Mouse (Mus musculus) lung, embryonic 14.5 days (tissue): ENCODE data around the gene Kirrel. TPM values are rescaled to one million over a fixed set of nuclear protein-coding genes. Genes with fewer than 3 reads are reported as not detected.

ENCODE experiments used
- ATAC-seq: fragments of 200-750 bp; cut with Nextera tagmentation; 2 replicates; pipeline ENCODE4 v1.8.0; 2017; ENCODE audit warnings: mild to moderate bottlenecking, moderate TSS enrichment, moderate library complexity; ENCODE audit not compliant: insufficient read depth
- DNase-seq: peaks from one replicate; pipeline ENCODE4 v3.0.0-alpha.2; 2015
- H3K27ac ChIP-seq: fragments of 300-500 bp; sonication (generic); 2 replicates; pipeline ENCODE4 v1.5.1; 2014; ENCODE audit warnings: low read depth, mild to moderate bottlenecking, moderate library complexity
- H3K27me3 ChIP-seq: fragments of 300-500 bp; sonication (generic); 2 replicates; pipeline ENCODE4 v1.6.1; 2014; ENCODE audit warnings: low read length, control low read depth; ENCODE audit not compliant: insufficient read depth
- H3K36me3 ChIP-seq: fragments of 300-500 bp; sonication (generic); 2 replicates; pipeline ENCODE4 v1.6.1; 2014; ENCODE audit warnings: control low read depth; ENCODE audit not compliant: insufficient read depth
- H3K4me1 ChIP-seq: fragments of 300-500 bp; sonication (generic); 2 replicates; pipeline ENCODE4 v1.6.1; 2014; ENCODE audit warnings: antibody characterized with exemption, control low read depth; ENCODE audit not compliant: insufficient read depth
- H3K4me2 ChIP-seq: fragments of 300-500 bp; sonication (generic); 2 replicates; pipeline ENCODE4 v1.6.1; 2014; ENCODE audit warnings: mild to moderate bottlenecking
- H3K4me3 ChIP-seq: fragments of 300-500 bp; sonication (generic); 2 replicates; pipeline ENCODE4 v1.5.1; 2014; ENCODE audit warnings: low read depth, low read length
- H3K9ac ChIP-seq: fragments of 300-500 bp; sonication (generic); 2 replicates; pipeline ENCODE4 v1.6.1; 2014
- H3K9me3 ChIP-seq: fragments of 300-500 bp; sonication (generic); 2 replicates; pipeline ENCODE4 v1.6.1; 2016; ENCODE audit warnings: low read depth, low read length, control low read depth
- CTCF ChIP-seq: IDR thresholded peaks from 2 replicates; pipeline ENCODE4 v1.5.1; 2016; ENCODE audit warnings: antibody characterized with exemption, low read depth
- WGBS: fragments of 180-500 bp; shearing (Covaris S2); extraction: QIAGEN DNeasy Blood & Tissue Kit; methylation state at CpG from one replicate; pipeline ENCODE4 v1.1.7; 2014; 5-methylcytosine and 5-hydroxymethylcytosine counted together
- polyA plus RNA-seq: library from polyadenylated mRNA; unstranded; fragments of >200 nt; fragmentation: Nextera tagmentation; extraction: Ambion mirVana; gene quantifications from 2 replicates; pipeline ENCODE4 v1.2.1, GENCODE M21; 2014

The Kirrel gene
- polyA plus RNA-seq, 1 experiment from 2014 or later: 12.8 TPM

- H3K36me3 ChIP-seq: peaks cover 20% of the 10 kb centered on the region; the same call in 1 of the 2 replicates
- peaks cover 38% of the 10 kb centered on the region for H3K4me1 ChIP-seq
- no peak for TF ChIP-seq CTCF
- H3K27ac ChIP-seq: peak overlapping the region; percentile 94; the same call in 1 of the 2 replicates
- 70% methylated on average over 7 of the region's 7 CpGs for WGBS
- H3K9ac ChIP-seq: no peak overlapping the region
- no peak overlapping the region for H3K4me2 ChIP-seq
- no peaks in the 10 kb centered on the region for H3K27me3 ChIP-seq
- no peaks in the 10 kb centered on the region for H3K9me3 ChIP-seq
- no peak for DNase-seq
- no peak overlapping the region for H3K4me3 ChIP-seq
- ATAC-seq: no peak
Observed at GRCm38 (mm10) chr3:87159190-87159589, 15.4 kb downstream of the Kirrel start.

GRCm38 (mm10) chr3:87157767-87158291 lies 16.7 kb downstream of the Kirrel start:
- 0 out of 2 replicates have a peak, but pooled peaks have one; percentile 6 for ATAC-seq

GRCm38 (mm10) chr3:87157297-87157696 lies 17.2 kb downstream of the Kirrel start:
- no peaks in the 10 kb centered on the region for H3K9me3 ChIP-seq
- 61% methylated on average over 6 of the region's 6 CpGs for WGBS
- peaks cover 50% of the 10 kb centered on the region for H3K4me1 ChIP-seq
- peaks cover 16% of the 10 kb centered on the region; the same call in 1 of the 2 replicates for H3K36me3 ChIP-seq
- ATAC-seq (no peak), DNase-seq (no peak)
- peak overlapping the region; percentile 94 for H3K27ac ChIP-seq
- H3K27me3 ChIP-seq: no peaks in the 10 kb centered on the region
- H3K4me2 ChIP-seq: peak overlapping the region; percentile 40; the same call in 1 of the 2 replicates
- no peak for TF ChIP-seq CTCF
- no peak overlapping the region for H3K4me3 ChIP-seq
- peak overlapping the region; percentile 36; the same call in 1 of the 2 replicates for H3K9ac ChIP-seq

More at GRCm38 (mm10) chr3:87157767-87158291, 16.7 kb downstream of the Kirrel start:
- no peak for TF ChIP-seq CTCF
- Histone ChIP-seq H3K4me2 (peak overlapping the region; percentile 40), H3K27me3 (no peaks in the 10 kb centered on the region), H3K4me3 (no peak overlapping the region), H3K27ac (peak overlapping the region; percentile 94), H3K9me3 (no peaks in the 10 kb centered on the region), H3K9ac (peak overlapping the region; percentile 36), H3K4me1 (peaks cover 48% of the 10 kb centered on the region), H3K36me3 (peaks cover 19% of the 10 kb centered on the region; the same call in 1 of the 2 replicates)
- WGBS: 8% methylated on average over 12 of the region's 12 CpGs
- DNase-seq: peak; percentile 76

GRCm38 (mm10) chr3:87154398-87155287 lies 19.9 kb downstream of the Kirrel start:
- Histone ChIP-seq H3K9me3 (no peaks in the 10 kb centered on the region), H3K4me2 (no peak overlapping the region), H3K27me3 (no peaks in the 10 kb centered on the region), H3K27ac (peak overlapping the region; percentile 68), H3K4me3 (no peak overlapping the region), H3K4me1 (peaks cover 71% of the 10 kb centered on the region), H3K36me3 (0 out of 2 replicates have a peak, but pooled peaks cover 3% of the 10 kb centered on the region), H3K9ac (no peak overlapping the region; the same call in 1 of the 2 replicates)
- no peak for ATAC-seq
- TF ChIP-seq CTCF: no peak
- 37% methylated on average over 15 of the region's 15 CpGs for WGBS
- DNase-seq: peak; percentile 30

GRCm38 (mm10) chr3:87153038-87153437 lies 21.5 kb downstream of the Kirrel start:
- peaks cover 55% of the 10 kb centered on the region for H3K4me1 ChIP-seq
- H3K27ac ChIP-seq: peak overlapping the region; percentile 99
- peaks cover 5% of the 10 kb centered on the region; the same call in 1 of the 2 replicates for H3K36me3 ChIP-seq
- 27% methylated on average over 2 of the region's 2 CpGs for WGBS
- H3K27me3 ChIP-seq: no peaks in the 10 kb centered on the region
- H3K4me2 ChIP-seq: no peak overlapping the region
- H3K9ac ChIP-seq: no peak overlapping the region
- ATAC-seq (no peak), DNase-seq (peak; percentile 73)
- no peak overlapping the region for H3K4me3 ChIP-seq
- no peaks in the 10 kb centered on the region for H3K9me3 ChIP-seq
- TF ChIP-seq CTCF: no peak

GRCm38 (mm10) chr3:87152111-87152738 lies 22.3 kb downstream of the Kirrel start:
- H3K4me3 ChIP-seq: no peak overlapping the region
- no peak overlapping the region for H3K9ac ChIP-seq
- no peaks in the 10 kb centered on the region for H3K27me3 ChIP-seq
- DNase-seq (peak; percentile 66), ATAC-seq (peak; percentile 10; the same call in 1 of the 2 replicates)
- no peak for TF ChIP-seq CTCF
- 54% methylated on average over 4 of the region's 4 CpGs for WGBS
- H3K4me1 ChIP-seq: peaks cover 47% of the 10 kb centered on the region
- no peaks in the 10 kb centered on the region for H3K9me3 ChIP-seq
- H3K27ac ChIP-seq: peak overlapping the region; percentile 99
- 0 out of 2 replicates have a peak overlapping the region, but pooled peaks have one; percentile 2 for H3K4me2 ChIP-seq
- peaks cover 5% of the 10 kb centered on the region; the same call in 1 of the 2 replicates for H3K36me3 ChIP-seq
